Mouse (Mus musculus) liver, embryonic 13.5 days (tissue): ENCODE data around the gene Zdhhc14. TPM values are rescaled to one million over a fixed set of nuclear protein-coding genes. Genes with fewer than 3 reads are reported as not detected.

Experiments
- ATAC-seq: fragments of 200-750 bp; cut with Nextera tagmentation; 2 replicates; pipeline ENCODE4 v1.8.0; 2017; ENCODE audit warnings: low read depth, mild to moderate bottlenecking, moderate number of reproducible peaks, moderate library complexity
- DNase-seq: peaks from one replicate; pipeline ENCODE4 v3.0.0; 2022
- H3K27ac ChIP-seq: fragments of 300-500 bp; sonication (generic); 2 replicates; pipeline ENCODE4 v1.5.1; 2015; ENCODE audit warnings: moderate library complexity, mild to moderate bottlenecking, inconsistent platforms
- H3K27me3 ChIP-seq: fragments of 300-500 bp; sonication (generic); 2 replicates; pipeline ENCODE4 v1.6.1; 2015; ENCODE audit warnings: mild to moderate bottlenecking, inconsistent platforms
- H3K36me3 ChIP-seq: fragments of 300-500 bp; sonication (generic); 2 replicates; pipeline ENCODE4 v1.6.1; 2015; ENCODE audit warnings: mild to moderate bottlenecking, inconsistent platforms
- H3K4me1 ChIP-seq: fragments of 300-500 bp; sonication (generic); replicated peaks from 2 replicates; pipeline ENCODE4 v1.6.1; 2015; ENCODE audit warnings: inconsistent platforms
- H3K4me2 ChIP-seq: fragments of 300-500 bp; sonication (generic); 2 replicates; pipeline ENCODE4 v1.6.1; 2015; ENCODE audit warnings: inconsistent platforms, mild to moderate bottlenecking, moderate library complexity
- H3K4me3 ChIP-seq: fragments of 300-500 bp; sonication (generic); replicated peaks from 2 replicates; pipeline ENCODE4 v1.5.1; 2015; ENCODE audit warnings: mild to moderate bottlenecking, inconsistent platforms
- H3K9ac ChIP-seq: fragments of 300-500 bp; sonication (generic); 2 replicates; pipeline ENCODE4 v1.6.1; 2015; ENCODE audit warnings: mild to moderate bottlenecking, inconsistent platforms
- H3K9me3 ChIP-seq: fragments of 300-500 bp; sonication (generic); replicated peaks from 2 replicates; pipeline ENCODE4 v1.6.1; 2016; ENCODE audit warnings: inconsistent platforms
- WGBS: fragments of 180-500 bp; shearing (Covaris S2); methylation state at CpG from one replicate; pipeline ENCODE4 v1.1.7; 2015; ENCODE audit not compliant: insufficient replicate concordance; 5-methylcytosine and 5-hydroxymethylcytosine counted together
- polyA plus RNA-seq: library from polyadenylated mRNA; unstranded; fragments of >200 nt; fragmentation: Nextera tagmentation; extraction: Ambion mirVana; gene quantifications from 2 replicates; pipeline ENCODE4 v1.2.1, GENCODE M21; 2015

Gene Zdhhc14
- polyA plus RNA-seq, 1 experiment from 2014 or later = 4.7 TPM

DNA sequence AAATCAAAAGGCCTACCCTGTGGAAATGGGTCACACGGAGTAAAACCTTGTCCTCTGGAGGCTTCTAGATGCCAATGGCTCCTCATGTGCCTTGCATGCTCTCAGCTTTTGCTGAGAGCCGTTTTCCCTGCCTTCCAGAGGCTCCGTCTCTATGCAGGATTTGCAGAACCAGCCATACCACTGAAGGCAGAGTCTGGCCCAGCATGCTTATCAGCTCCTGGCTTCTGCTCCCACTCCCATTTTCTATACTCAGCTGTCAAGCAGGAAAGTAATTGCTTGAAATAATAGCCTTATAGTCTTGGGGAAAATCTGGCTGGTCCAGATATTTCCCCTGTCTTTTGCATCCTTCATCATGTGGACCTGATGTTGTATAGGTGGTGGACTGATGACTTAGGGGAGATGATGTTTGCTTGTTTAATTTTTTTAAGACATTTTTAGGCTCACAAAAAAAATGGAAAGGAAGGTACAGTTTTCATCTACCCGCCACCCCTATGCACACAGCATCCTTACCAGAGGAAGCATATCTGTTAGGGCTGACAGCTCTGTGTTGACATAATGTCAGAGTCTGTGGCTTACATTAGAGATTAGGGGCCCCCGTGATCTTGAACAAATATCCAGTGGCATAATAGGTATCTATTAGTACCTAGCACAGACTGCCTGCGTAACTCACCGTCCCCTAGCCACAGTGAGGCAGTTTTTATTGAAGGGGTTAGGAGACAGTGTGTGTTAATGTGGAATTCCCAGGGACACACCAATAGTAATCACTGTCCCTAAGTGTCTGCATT is 218.2 kb downstream of the Zdhhc14 start:
- Histone ChIP-seq H3K27ac (no peak overlapping the region), H3K36me3 (0 out of 2 replicates have a peak, but pooled peaks cover 3% of the 10 kb centered on the region), H3K9ac (no peak overlapping the region), H3K4me3 (no peak overlapping the region), H3K4me1 (peaks cover 9% of the 10 kb centered on the region), H3K9me3 (no peaks in the 10 kb centered on the region), H3K4me2 (no peak overlapping the region), H3K27me3 (no peaks in the 10 kb centered on the region)
- ATAC-seq (no peak), DNase-seq (no peak)
- 55% methylated on average over 7 of the region's 7 CpGs for WGBS

DNA sequence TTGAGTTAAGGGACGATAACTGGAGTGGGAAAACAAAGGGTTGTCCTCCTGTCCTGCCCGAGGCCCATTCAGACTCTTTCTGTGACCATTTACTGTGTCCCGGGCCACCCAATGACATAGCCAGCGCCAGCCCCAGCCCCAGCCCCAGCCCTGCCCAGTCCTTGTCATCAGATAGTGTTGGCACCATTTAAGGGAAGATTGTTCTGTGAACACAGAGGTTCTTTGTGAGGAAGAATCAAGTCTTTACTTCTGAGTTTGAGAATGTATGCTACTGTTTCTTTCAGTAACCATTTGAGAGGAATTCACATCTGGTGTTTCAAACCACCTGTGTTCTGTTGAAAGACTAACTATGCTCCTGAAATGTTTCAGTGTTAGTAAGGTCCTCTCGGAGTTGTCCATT is 219.5 kb downstream of the Zdhhc14 start:
- H3K9ac ChIP-seq = no peak overlapping the region
- H3K4me2 ChIP-seq = no peak overlapping the region
- no peaks in the 10 kb centered on the region for H3K9me3 ChIP-seq
- no peak overlapping the region for H3K27ac ChIP-seq
- DNase-seq (no peak), ATAC-seq (no peak)
- WGBS = 61% methylated on average over 5 of the region's 5 CpGs
- H3K4me3 ChIP-seq = no peak overlapping the region
- H3K4me1 ChIP-seq = peaks cover 9% of the 10 kb centered on the region
- no peaks in the 10 kb centered on the region for H3K27me3 ChIP-seq
- 0 out of 2 replicates have a peak, but pooled peaks cover 3% of the 10 kb centered on the region for H3K36me3 ChIP-seq

DNA sequence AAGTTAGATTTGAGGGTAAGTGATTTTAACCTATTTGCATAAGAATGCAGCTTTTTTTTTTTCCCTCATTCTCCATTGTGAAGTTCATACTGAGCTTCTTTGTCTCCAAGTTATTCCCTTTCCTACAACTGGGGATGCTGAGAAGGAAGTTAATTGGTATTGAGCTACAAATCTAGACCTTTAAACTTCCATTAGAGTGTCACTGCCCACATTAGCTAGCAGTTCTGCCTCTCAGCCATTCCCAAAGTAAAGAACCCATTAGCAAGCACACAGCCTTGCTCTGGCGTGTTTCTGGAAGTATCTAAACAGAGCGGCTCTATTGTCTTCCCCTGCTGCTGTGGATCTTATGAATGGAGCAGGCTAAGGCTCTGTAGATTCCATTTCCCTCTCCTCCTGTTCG is 220.8 kb downstream of the Zdhhc14 start:
- no peak for DNase-seq
- Histone ChIP-seq H3K9ac (no peak overlapping the region), H3K9me3 (no peaks in the 10 kb centered on the region), H3K27me3 (no peaks in the 10 kb centered on the region), H3K4me1 (peaks cover 9% of the 10 kb centered on the region), H3K4me2 (no peak overlapping the region), H3K27ac (no peak overlapping the region), H3K36me3 (0 out of 2 replicates have a peak, but pooled peaks cover 3% of the 10 kb centered on the region), H3K4me3 (no peak overlapping the region)
- no peak for ATAC-seq
- 74% methylated on average over 3 of the region's 3 CpGs for WGBS

DNA sequence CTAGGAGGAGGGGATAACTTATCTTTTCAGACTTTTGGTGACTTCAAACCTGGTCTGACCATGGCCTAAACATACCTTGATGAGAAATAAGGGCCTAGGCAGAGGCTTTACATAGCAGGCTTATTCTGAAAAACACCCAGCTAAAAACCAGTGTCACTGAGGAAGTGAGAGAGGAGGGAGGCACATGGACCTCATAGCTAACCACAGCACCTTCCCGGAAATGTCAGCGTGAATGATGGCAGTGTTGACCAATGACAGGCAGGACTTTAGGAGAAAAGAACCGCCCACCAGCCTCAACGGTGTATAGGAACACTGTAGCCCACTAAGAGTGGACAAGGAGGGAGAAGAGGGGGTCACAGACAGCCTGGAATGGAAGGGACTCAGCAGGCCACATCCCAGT is 224.6 kb downstream of the Zdhhc14 start:
- H3K9me3 ChIP-seq = no peaks in the 10 kb centered on the region
- ATAC-seq (no peak), DNase-seq (no peak)
- WGBS = 51% methylated on average over 4 of the region's 4 CpGs
- H3K4me1 ChIP-seq = 0 out of 2 replicates have a peak, but pooled peaks cover 4% of the 10 kb centered on the region
- no peak overlapping the region for H3K4me2 ChIP-seq
- no peak overlapping the region for H3K4me3 ChIP-seq
- H3K27ac ChIP-seq = no peak overlapping the region
- 0 out of 2 replicates have a peak, but pooled peaks cover 9% of the 10 kb centered on the region for H3K36me3 ChIP-seq
- H3K9ac ChIP-seq = no peak overlapping the region
- H3K27me3 ChIP-seq = no peaks in the 10 kb centered on the region

DNA sequence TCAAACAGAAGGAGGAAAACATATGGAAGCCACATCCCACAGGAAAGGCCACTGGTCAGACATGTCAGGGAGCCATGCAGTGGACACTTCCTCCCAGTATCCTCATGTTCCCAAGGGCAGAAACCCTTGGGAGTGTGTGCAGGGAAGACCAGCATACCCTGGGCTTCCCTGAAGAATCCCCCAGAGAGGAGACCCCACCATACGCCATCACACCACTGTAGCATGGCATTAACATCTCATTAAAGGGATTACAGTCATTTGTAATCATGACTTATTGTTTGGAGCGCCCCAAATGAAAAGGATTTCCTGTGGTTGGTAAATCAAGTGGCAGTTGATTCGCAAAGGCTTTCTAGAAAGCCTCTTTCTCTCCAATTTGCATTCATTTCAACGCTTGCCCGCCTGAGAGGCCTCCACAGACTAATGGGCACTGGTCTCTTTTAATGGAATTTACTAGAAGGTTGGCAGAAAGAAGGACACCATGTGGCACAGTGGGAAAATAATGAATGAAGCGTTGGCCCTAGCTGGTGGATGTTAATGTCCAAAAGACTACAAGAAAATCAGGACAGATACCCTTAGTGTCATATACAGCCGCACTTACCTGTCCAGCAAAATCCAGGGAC is 226.5 kb downstream of the Zdhhc14 start:
- DNase-seq (no peak), ATAC-seq (no peak)
- no peaks in the 10 kb centered on the region for H3K9me3 ChIP-seq
- H3K4me3 ChIP-seq = no peak overlapping the region
- no peak overlapping the region for H3K4me2 ChIP-seq
- no peaks in the 10 kb centered on the region for H3K27me3 ChIP-seq
- H3K9ac ChIP-seq = no peak overlapping the region
- H3K4me1 ChIP-seq = no peaks in the 10 kb centered on the region
- 67% methylated on average over 7 of the region's 7 CpGs for WGBS
- 0 out of 2 replicates have a peak, but pooled peaks cover 9% of the 10 kb centered on the region for H3K36me3 ChIP-seq
- H3K27ac ChIP-seq = no peak overlapping the region

DNA sequence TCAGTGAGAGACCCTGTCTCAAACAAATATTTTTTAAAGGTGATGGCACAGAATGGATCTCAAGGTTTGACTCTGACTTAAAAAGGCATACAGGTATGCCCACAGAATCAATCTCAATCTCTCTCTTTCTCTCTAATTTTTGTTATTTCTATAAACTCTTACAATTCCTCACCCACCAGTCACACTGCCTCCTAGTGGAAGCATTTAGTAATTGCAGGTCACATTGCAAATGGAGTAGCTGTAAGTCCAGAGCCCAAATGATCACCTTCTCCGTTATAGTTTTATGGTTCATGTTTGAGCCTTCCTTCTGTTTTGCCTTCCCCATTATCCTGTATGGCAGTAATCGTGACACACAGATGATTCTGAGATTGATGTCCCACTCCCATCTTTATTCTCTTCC is 230.4 kb downstream of the Zdhhc14 start:
- Histone ChIP-seq H3K9ac (no peak overlapping the region), H3K4me3 (no peak overlapping the region), H3K27me3 (no peaks in the 10 kb centered on the region), H3K36me3 (0 out of 2 replicates have a peak, but pooled peaks cover 6% of the 10 kb centered on the region), H3K27ac (no peak overlapping the region), H3K4me2 (no peak overlapping the region), H3K9me3 (no peaks in the 10 kb centered on the region), H3K4me1 (no peaks in the 10 kb centered on the region)
- 72% methylated on average over 2 of the region's 2 CpGs for WGBS
- ATAC-seq = no peak
- no peak for DNase-seq

DNA sequence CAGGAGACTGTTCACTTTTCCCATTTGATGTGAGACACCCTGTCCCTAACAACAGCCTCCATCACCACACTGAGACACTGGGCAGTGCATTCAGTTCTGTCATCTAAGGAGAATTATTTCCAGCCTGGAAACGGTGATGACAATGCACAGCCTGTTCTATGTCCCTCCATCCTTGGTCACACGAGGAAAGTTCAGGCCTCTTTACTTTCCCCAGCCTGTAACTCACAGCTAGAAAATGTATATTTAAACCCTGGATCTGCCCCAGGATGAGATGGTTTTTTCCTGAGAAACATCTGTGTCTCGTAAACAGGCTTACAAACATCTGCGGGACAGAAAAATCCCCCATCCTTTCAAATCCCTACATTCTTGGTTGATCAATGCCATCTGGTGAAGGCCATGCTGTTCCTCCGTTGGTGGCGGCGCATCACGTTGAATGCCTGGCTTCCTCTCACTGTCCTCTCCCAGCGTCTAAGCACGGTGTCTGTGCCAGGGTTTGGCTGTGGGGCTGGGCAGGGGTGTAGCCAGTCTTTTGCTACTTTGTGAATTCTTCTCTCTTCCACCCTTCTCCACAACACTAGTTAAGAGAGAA is 231.3 kb downstream of the Zdhhc14 start:
- H3K27ac ChIP-seq = no peak overlapping the region
- WGBS = 79% methylated on average over 10 of the region's 10 CpGs
- no peak overlapping the region for H3K4me3 ChIP-seq
- no peaks in the 10 kb centered on the region for H3K9me3 ChIP-seq
- no peak for DNase-seq
- 0 out of 2 replicates have a peak, but pooled peaks cover 6% of the 10 kb centered on the region for H3K36me3 ChIP-seq
- H3K9ac ChIP-seq = no peak overlapping the region
- no peak overlapping the region for H3K4me2 ChIP-seq
- ATAC-seq = no peak
- no peaks in the 10 kb centered on the region for H3K4me1 ChIP-seq
- no peaks in the 10 kb centered on the region for H3K27me3 ChIP-seq

DNA sequence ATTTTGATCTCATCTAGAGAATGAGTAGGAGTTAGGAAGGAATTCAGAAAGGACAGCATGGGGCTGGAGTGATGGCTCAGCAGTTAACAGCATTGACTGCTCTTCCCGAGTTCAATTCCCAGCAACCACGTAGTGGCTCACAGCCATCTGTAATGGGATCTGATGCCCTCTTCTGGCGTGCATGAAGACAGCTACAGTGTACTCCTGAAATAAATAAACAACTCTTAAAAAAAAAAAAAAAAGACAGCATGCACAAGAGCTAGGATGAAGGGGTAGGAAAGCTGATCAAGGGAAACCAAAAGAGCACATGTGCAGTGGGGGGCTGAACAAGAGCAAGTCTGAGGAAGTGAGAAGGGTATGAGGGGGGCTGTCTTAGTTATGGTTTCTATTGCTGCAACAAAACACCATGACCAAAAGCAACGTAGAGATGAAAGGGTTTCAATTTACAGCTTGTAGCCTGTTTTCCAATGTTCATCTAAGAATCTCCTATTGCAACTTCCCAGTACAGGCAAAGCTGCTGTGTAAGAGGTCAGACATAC is 237.3 kb downstream of the Zdhhc14 start:
- Histone ChIP-seq H3K4me2 (no peak overlapping the region), H3K27ac (no peak overlapping the region), H3K4me3 (no peak overlapping the region), H3K4me1 (no peaks in the 10 kb centered on the region), H3K9me3 (no peaks in the 10 kb centered on the region), H3K36me3 (peaks cover 33% of the 10 kb centered on the region), H3K9ac (no peak overlapping the region), H3K27me3 (no peaks in the 10 kb centered on the region)
- DNase-seq (no peak), ATAC-seq (no peak)
- 58% methylated on average over 4 of the region's 4 CpGs for WGBS

DNA sequence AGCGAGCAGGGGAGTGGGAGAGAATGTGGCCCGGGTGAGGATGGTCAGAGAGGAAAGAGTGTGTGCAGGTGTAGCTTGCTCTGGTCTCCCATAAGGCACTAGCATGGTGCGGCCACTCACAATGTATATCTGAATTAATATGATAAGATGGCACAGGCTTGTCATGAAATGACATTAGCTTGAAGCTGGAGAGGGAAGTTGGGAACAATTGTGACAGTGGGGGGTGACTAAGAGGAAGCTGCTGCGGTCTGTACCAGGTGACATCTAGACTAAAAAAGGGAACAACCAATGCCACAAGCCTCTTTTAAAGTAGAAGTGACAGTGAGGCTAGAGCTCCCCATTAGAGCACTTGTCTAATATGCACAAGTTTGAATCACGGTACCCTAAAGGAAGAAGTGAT is 238.2 kb downstream of the Zdhhc14 start:
- Histone ChIP-seq H3K4me1 (no peaks in the 10 kb centered on the region), H3K27me3 (no peaks in the 10 kb centered on the region), H3K4me2 (no peak overlapping the region), H3K4me3 (no peak overlapping the region), H3K9ac (no peak overlapping the region), H3K36me3 (peaks cover 34% of the 10 kb centered on the region), H3K9me3 (no peaks in the 10 kb centered on the region), H3K27ac (no peak overlapping the region)
- WGBS = 21% methylated on average over 5 of the region's 5 CpGs
- ATAC-seq (no peak), DNase-seq (peak; percentile 9)

DNA sequence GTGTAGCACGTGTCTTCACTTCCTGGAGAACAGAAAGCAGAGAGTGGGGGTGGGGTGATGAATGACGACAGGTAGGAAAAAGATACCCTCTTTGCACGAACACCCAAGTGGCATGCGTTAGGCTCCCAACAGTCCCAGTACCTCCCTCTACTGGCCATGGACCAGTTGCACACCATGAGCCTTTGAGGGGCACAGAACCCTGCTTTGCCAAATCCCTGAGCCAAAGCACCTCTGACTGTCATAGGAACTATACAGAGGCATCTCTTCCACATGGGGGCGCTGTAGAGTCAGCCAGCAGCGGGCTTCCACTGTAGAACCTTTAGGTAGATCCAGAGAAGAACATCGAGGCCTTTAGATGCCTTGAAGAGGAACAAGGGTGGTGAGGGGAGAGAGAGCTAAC is 241.0 kb downstream of the Zdhhc14 start:
- no peak overlapping the region for H3K4me2 ChIP-seq
- peaks cover 40% of the 10 kb centered on the region for H3K36me3 ChIP-seq
- H3K9ac ChIP-seq = no peak overlapping the region
- H3K9me3 ChIP-seq = no peaks in the 10 kb centered on the region
- ATAC-seq (peak; percentile 43), DNase-seq (peak; percentile 24)
- 27% methylated on average over 7 of the region's 7 CpGs for WGBS
- no peaks in the 10 kb centered on the region for H3K4me1 ChIP-seq
- no peaks in the 10 kb centered on the region for H3K27me3 ChIP-seq
- H3K27ac ChIP-seq = no peak overlapping the region
- H3K4me3 ChIP-seq = no peak overlapping the region

DNA sequence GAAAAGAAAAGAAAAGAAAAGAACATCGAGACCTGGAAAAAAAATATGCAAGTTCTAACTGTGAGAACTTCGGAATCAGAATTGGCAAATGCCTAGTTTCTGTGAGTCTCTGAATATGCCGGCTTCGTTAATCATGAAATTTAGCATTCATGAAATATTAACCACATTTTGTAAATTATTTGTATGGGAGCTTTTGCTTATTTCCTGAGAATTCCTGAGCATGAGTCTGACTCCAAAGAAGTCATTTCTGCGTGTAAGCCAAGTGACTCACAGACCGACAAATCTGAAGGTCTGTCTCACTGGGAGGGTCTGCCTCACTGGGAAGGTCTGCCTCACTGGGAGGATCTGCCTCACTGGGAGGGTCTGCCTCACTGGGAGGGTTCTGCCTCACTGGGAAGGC is 248.7 kb downstream of the Zdhhc14 start:
- no peak overlapping the region for H3K4me2 ChIP-seq
- peaks cover 7% of the 10 kb centered on the region; the same call in 1 of the 2 replicates for H3K36me3 ChIP-seq
- 90% methylated on average over 6 of the region's 6 CpGs for WGBS
- H3K27me3 ChIP-seq = no peaks in the 10 kb centered on the region
- no peak overlapping the region for H3K4me3 ChIP-seq
- no peaks in the 10 kb centered on the region for H3K9me3 ChIP-seq
- no peak overlapping the region for H3K9ac ChIP-seq
- H3K4me1 ChIP-seq = no peaks in the 10 kb centered on the region
- ATAC-seq (no peak), DNase-seq (no peak)
- H3K27ac ChIP-seq = no peak overlapping the region
